Mouse (Mus musculus): ENCODE data around the gene Aldh3b2. TPM values are rescaled to one million over a fixed set of nuclear protein-coding genes. Genes with fewer than 3 reads are reported as not detected.
A peak's percentile ranks its signal among the peaks of the same experiment; 100 is the strongest.

Gene Aldh3b2
- polyA plus RNA-seq (2012; ENCODE audit: insufficient read depth, insufficient read length, missing spikeins), result 6.9 and 13.4 TPM in 2 replicates

GRCm38 (mm10) chr19:3972229-3972628 lies at the start of gene Aldh3b2:
Gene Aldh3b2 (plus strand): TSS chr19:3972328.
- H3K4me3 ChIP-seq (ENCODE audit: insufficient read depth, low read depth, low read length), result no peak within 1 kb of the TSS
- 0 out of 2 replicates have a peak, but pooled peaks cover 2% of the 10 kb centered on the region for H3K4me1 ChIP-seq (ENCODE audit: control insufficient read depth, insufficient read depth, insufficient read length, low read length)
- H3K27ac ChIP-seq (replicated peaks; ENCODE audit: low read depth, low read length), result 0 out of 2 replicates have a peak within 1 kb of the TSS, but pooled peaks have one; percentile 11

DNA sequence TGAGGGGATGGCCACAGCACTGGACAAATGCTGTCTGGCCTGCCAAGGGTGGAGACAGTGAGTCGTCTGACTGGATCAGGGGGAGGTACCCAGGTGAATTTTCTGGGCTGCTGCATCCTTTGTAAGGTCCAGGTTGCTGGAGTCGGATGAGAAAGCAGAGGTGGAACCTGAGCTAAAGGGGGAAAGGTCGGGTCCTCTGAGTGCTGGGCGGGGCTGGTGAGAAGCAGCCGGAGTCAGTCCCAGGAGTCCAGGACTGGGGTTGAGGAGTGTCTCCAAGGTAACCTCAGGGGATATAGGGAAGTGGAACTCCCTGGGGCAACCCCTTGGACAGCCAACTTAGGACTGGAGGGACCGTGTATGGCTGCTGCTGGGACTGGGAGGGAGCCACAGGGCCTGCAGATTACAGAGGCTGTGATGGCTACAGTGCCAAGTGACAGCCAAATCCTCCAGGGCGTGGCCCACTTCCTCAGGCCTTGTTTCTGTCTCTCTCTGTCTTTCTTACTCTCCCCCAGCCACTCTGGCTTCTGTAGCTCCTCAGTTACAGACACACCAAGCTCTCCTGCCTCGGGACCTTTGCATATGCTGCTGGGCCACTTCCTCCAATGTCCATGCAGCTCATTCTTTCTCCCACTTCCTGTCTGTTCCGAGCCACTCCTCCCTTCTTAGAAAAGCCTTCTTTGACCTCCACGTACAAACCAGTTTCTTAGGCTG lies 49.3 kb upstream of the Aldh3b2 start:
- H3K4me3 ChIP-seq (ENCODE audit: insufficient read depth, low read depth, low read length), result no peak overlapping the region
- peaks cover 21% of the 10 kb centered on the region for H3K4me1 ChIP-seq (ENCODE audit: control insufficient read depth, insufficient read depth, insufficient read length, low read length)
- peak overlapping the region; percentile 66 for H3K27ac ChIP-seq (replicated peaks; ENCODE audit: low read depth, low read length)

DNA sequence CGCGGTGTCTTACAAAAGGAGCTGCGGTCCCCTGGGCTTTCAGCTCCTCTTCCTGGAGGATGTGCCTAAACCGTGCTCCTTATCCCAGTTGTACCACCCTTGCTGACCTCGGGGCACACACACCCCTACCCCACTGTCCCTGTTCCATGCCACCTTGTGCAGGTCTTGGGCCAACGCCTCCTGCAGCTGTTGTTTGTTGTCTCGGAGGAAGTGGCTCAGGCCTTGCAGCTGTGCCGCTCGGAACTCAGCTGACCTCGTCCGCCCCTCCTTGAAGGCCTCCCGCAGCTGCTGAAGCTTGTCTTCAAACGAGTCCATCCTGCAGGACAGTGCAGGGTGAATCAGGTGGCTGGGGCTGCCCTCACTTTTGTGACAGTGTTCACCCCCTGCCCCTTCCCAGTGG lies 48.5 kb upstream of the Aldh3b2 start:
- Histone ChIP-seq H3K27ac (replicated peaks; ENCODE audit: low read depth, low read length) (peak overlapping the region; percentile 66), H3K4me1 (ENCODE audit: control insufficient read depth, insufficient read depth, insufficient read length, low read length) (peaks cover 21% of the 10 kb centered on the region), H3K4me3 (ENCODE audit: insufficient read depth, low read depth, low read length) (no peak overlapping the region)

- peak overlapping the region; percentile 66 for H3K27ac ChIP-seq (replicated peaks; ENCODE audit: low read depth, low read length)
- peaks cover 21% of the 10 kb centered on the region for H3K4me1 ChIP-seq (ENCODE audit: control insufficient read depth, insufficient read depth, insufficient read length, low read length)
- H3K4me3 ChIP-seq (ENCODE audit: insufficient read depth, low read depth, low read length), result no peak overlapping the region
Observed at GRCm38 (mm10) chr19:3924190-3924589, 47.9 kb upstream of the Aldh3b2 start.

GRCm38 (mm10) chr19:3924868-3925267 lies 47.3 kb upstream of the Aldh3b2 start:
- H3K4me3 ChIP-seq (ENCODE audit: insufficient read depth, low read depth, low read length), result no peak overlapping the region
- H3K4me1 ChIP-seq (ENCODE audit: control insufficient read depth, insufficient read depth, insufficient read length, low read length), result peaks cover 24% of the 10 kb centered on the region

DNA sequence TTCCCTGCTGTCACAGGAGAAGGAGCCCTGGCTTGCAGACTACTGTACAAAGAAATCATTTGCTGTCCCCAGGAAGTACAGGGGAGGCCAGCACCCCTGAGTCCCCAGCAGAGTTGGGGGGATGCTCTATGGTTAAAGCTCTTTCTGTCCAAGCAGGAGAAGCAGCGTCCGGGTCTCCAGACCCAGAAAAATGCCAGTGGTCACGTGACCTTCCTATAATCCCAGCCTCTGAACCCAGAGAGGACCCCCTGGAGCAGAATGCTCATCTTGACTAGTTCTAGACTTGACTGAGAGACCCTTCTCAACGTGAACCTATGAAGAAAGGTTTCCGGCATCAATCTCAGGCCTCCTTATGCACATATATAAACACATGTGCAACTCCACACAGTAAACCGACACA lies 46.3 kb upstream of the Aldh3b2 start:
- no peak overlapping the region for H3K27ac ChIP-seq (replicated peaks; ENCODE audit: low read depth, low read length)
- H3K4me3 ChIP-seq (ENCODE audit: insufficient read depth, low read depth, low read length), result no peak overlapping the region
- H3K4me1 ChIP-seq (ENCODE audit: control insufficient read depth, insufficient read depth, insufficient read length, low read length), result peaks cover 34% of the 10 kb centered on the region

More at GRCm38 (mm10) chr19:3924868-3925267, 47.3 kb upstream of the Aldh3b2 start:
- H3K27ac ChIP-seq (replicated peaks; ENCODE audit: low read depth, low read length), result no peak overlapping the region

- Histone ChIP-seq H3K27ac (replicated peaks; ENCODE audit: low read depth, low read length) (peak overlapping the region; percentile 1; the same call in 1 of the 2 replicates), H3K4me3 (ENCODE audit: insufficient read depth, low read depth, low read length) (no peak overlapping the region), H3K4me1 (ENCODE audit: control insufficient read depth, insufficient read depth, insufficient read length, low read length) (peaks cover 35% of the 10 kb centered on the region)
Observed at GRCm38 (mm10) chr19:3926279-3926678, 45.8 kb upstream of the Aldh3b2 start.

DNA sequence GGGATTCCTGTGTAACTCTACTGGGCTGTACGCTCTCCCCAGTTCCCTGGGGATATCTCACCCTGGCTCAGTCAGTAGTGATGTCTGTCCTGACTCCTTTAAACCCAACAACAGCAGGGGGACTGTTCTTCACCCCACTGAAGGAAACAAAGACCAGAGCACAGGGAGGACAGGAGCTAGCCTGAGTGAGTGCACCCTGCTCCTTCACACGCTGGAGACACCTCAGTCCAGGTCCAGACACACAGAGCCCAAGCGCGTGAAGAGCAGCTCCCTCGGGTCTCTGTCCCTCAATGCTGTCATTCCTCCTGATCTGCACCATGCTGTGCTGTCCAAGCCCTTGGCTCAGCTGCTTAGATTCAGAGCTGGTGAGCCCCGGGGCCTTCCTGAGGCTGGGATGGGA lies 45.4 kb upstream of the Aldh3b2 start:
- peaks cover 35% of the 10 kb centered on the region for H3K4me1 ChIP-seq (ENCODE audit: control insufficient read depth, insufficient read depth, insufficient read length, low read length)
- peak overlapping the region; percentile 1 for H3K27ac ChIP-seq (replicated peaks; ENCODE audit: low read depth, low read length)
- H3K4me3 ChIP-seq (ENCODE audit: insufficient read depth, low read depth, low read length), result no peak overlapping the region

- peaks cover 28% of the 10 kb centered on the region for H3K4me1 ChIP-seq (ENCODE audit: control insufficient read depth, insufficient read depth, insufficient read length, low read length)
- H3K27ac ChIP-seq (replicated peaks; ENCODE audit: low read depth, low read length), result peak overlapping the region; percentile 62
- no peak overlapping the region for H3K4me3 ChIP-seq (ENCODE audit: insufficient read depth, low read depth, low read length)
Observed at GRCm38 (mm10) chr19:3927989-3928388, 44.1 kb upstream of the Aldh3b2 start.

DNA sequence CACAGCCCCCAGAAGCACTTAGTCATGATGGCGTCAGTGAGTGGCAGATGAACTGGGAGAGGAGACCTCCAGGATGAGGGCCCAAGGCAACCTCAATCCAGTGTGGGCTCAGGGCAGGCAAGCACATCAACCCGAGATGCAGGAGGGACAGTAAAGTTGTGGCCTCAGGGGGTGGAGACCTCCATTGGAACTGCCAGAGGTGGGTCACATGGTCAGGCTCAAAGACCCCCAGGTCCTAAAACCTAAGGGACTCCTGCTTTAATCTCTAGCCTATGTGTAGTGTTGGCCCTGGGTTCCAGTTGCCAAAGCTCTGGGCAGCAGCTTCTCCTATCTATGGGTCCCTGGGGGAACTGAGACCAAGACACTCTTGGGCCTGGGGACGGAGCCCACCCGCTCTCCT lies 43.3 kb upstream of the Aldh3b2 start:
- no peak overlapping the region for H3K4me3 ChIP-seq (ENCODE audit: insufficient read depth, low read depth, low read length)
- peak overlapping the region; percentile 68 for H3K27ac ChIP-seq (replicated peaks; ENCODE audit: low read depth, low read length)
- H3K4me1 ChIP-seq (ENCODE audit: control insufficient read depth, insufficient read depth, insufficient read length, low read length), result peaks cover 23% of the 10 kb centered on the region

- Histone ChIP-seq H3K27ac (replicated peaks; ENCODE audit: low read depth, low read length) (peak within 1 kb of the TSS; percentile 68), H3K4me3 (ENCODE audit: insufficient read depth, low read depth, low read length) (peak within 1 kb of the TSS; percentile 22), H3K4me1 (ENCODE audit: control insufficient read depth, insufficient read depth, insufficient read length, low read length) (peaks cover 17% of the 10 kb centered on the region)
Observed at GRCm38 (mm10) chr19:3929211-3929941, 42.8 kb upstream of the Aldh3b2 start, which contains the start of gene Aldh3b1. Gene Aldh3b1 (minus strand): TSS chr19:3929808.

DNA sequence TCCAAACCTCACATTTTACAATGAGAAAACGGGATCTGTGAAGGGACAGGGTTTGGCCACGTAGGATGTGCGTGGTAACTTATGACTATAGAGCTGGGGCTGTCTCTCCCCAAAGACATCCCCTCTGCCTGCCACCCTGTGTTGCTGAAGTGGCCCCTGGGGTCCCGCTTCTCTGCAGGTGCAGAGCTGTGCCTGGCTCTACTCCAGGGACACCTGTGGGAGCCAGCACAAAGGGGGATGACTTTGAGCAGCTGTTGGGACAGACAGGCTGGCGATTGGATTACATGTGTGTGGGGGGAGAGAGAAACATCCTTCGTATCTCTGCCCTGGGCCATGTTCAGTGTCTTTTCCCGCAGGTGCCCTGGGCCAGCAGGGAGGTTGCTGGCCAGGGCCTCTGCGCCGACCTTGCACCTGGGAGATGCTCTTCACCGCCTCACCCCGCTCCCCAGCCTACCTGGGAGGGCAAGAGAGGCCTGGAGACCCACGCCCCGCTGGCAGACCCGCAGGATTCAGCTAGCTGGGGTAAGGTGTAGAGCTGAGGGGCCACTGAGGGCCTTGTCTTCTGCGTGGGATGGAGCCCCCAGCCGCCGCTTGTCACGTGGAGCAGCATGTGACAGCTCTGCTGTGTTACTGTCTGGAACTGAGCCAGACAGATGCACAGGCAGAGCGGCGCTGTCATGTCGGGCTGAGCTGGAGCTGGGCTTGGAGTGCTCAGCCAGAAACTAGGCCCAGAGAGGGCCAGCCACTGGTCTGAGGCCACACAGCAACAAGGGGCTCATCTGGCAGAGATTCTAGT lies 41.7 kb upstream of the Aldh3b2 start:
- H3K4me3 ChIP-seq (ENCODE audit: insufficient read depth, low read depth, low read length), result no peak overlapping the region

DNA sequence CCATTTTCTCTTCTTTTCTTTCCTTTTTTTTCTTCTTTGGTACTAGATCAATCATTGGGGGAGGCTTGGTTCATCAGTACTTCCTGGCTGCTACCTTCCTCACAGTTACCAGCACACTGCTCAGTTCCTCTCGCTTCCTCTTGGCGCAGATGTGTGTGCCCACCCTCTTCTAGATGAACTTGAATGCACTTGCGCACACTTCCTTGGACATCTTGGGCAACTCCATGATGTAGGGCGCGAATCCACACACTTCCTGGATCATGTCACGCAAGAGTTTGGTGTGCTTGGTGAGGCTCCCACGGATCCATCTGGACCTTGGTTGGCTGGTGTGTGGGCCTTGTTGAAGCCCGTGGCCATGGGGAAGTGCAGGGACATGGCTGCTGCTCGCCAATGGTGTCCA lies 40.4 kb upstream of the Aldh3b2 start:
- H3K27ac ChIP-seq (replicated peaks; ENCODE audit: low read depth, low read length), result peak overlapping the region; percentile 32
- H3K4me3 ChIP-seq (ENCODE audit: insufficient read depth, low read depth, low read length), result no peak overlapping the region
- peaks cover 14% of the 10 kb centered on the region for H3K4me1 ChIP-seq (ENCODE audit: control insufficient read depth, insufficient read depth, insufficient read length, low read length)

More for the DNA sequence above, 41.7 kb upstream of the Aldh3b2 start:
- Histone ChIP-seq H3K4me1 (ENCODE audit: control insufficient read depth, insufficient read depth, insufficient read length, low read length) (peaks cover 16% of the 10 kb centered on the region), H3K27ac (replicated peaks; ENCODE audit: low read depth, low read length) (peak overlapping the region; percentile 68)

DNA sequence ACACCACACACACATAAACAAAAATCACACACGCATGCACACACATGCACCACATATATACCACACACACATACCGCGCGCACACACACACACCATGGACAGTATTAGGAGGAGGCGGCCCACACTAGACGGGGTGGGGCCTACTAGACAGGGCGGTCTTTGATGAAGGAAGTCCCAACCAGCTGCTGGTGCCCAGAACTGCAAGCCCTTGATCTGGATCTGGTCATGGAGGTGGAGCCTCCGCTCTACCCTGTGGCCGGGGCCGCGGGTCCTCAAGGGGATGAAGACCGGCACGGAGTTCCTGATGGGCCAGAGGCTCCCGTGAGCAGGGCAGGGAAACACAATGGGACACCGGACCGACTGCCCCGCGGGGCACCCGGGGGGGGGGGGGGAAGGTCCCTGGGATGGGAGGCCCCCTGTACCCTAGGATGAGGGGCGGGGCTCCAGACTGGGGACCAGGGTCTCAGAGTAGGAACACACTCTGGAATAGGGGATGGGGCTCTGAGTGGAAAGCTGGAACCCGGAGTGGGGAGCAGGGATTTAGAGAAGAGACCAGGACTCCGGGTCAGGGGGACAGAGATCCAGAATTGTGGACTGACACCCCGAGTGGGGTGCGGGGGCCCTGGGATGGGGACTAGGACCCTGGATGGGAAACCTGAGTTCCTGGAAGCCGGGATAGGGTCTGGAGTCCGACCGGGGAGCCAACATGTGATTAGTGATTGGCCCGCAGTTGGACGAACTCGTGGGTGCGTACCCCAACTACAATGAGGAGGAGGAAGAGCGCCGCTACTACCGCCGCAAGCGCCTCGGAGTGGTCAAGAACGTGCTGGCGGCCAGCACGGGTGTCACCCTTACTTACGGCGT lies 36.9 kb upstream of the Aldh3b2 start, which contains the start of gene Unc93b1:
Unc93b1 (plus strand) TSS at position 155 of the 864 bp plus-strand sequence.
- Histone ChIP-seq H3K4me1 (ENCODE audit: control insufficient read depth, insufficient read depth, insufficient read length, low read length) (peaks cover 7% of the 10 kb centered on the region), H3K4me3 (ENCODE audit: insufficient read depth, low read depth, low read length) (peak within 1 kb of the TSS; percentile 74), H3K27ac (replicated peaks; ENCODE audit: low read depth, low read length) (peak within 1 kb of the TSS; percentile 40)
